Mouse (Mus musculus) leukemia stem cell, adult 10-12 weeks (primary cell): Measurements from ENCODE around the gene Exoc6. TPM values are rescaled to one million over a fixed set of nuclear protein-coding genes. Genes with fewer than 3 reads are reported as not detected.

Experiments used
- polyA plus RNA-seq: library from polyadenylated mRNA; stranded (reverse); fragments of >175 nt; gene quantifications from 2 replicates; pipeline ENCODE4 v1.2.3, GENCODE M21; 2012; ENCODE audit warnings: low replicate concordance

Exoc6 gene
- 11.7 and 18.7 TPM in 2 replicates for polyA plus RNA-seq

GRCm38 (mm10) chr19:37550101-37551039 is at the start of gene Exoc6:
Gene Exoc6, plus strand, starts transcription at chr19:37550418.

GRCm38 (mm10) chr19:37685281-37685680 is 135.1 kb downstream of the Exoc6 start, which contains the start of gene Cyp26c1:
Gene Cyp26c1, plus strand, starts transcription at chr19:37685581.

GRCm38 (mm10) chr19:37697651-37698272 is 147.5 kb downstream of the Exoc6 start, which contains the start of gene Cyp26a1:
Gene Cyp26a1, plus strand, starts transcription at chr19:37697798.

Other genes with a start within 250 kb of the Exoc6 start
- 2.5 and 8.6 TPM in 2 replicates for gene Ide, start 212.6 kb upstream of the Exoc6 start, polyA plus RNA-seq
- 3.0 and 8.5 TPM in 2 replicates for gene Kif11, start 174.0 kb upstream of the Exoc6 start, polyA plus RNA-seq
- gene Hhex, start 115.6 kb upstream of the Exoc6 start, polyA plus RNA-seq: 184 and 366 TPM in 2 replicates
- gene Cyp26c1, start 135.2 kb downstream of the Exoc6 start, polyA plus RNA-seq: 0.10 and 0.33 TPM in 2 replicates
- gene Cyp26a1, start 147.4 kb downstream of the Exoc6 start, polyA plus RNA-seq: 0.34 TPM in 1 of 2 replicates, not detected in the other